Mouse (Mus musculus): ENCODE results near the gene Ptgs1. TPM values are rescaled to one million over a fixed set of nuclear protein-coding genes. Genes with fewer than 3 reads are reported as not detected.

Gene Ptgs1
- total RNA-seq, 2 experiments from 2014 or later, result 16.4 to 16.8 TPM

Other genes starting within 250 kb of the Ptgs1 start
- 100 to 1,000 TPM; 676 to 685 TPM for gene Ndufa8, start 181.0 kb upstream of the Ptgs1 start, total RNA-seq (2021)
- not detected for gene Morn5, start 181.0 kb upstream of the Ptgs1 start, total RNA-seq (2021)
- gene Lhx6, start 125.0 kb upstream of the Ptgs1 start, total RNA-seq (2021), result 1 to 10 TPM; 5.1 to 5.6 TPM
- gene Mrrf, start 94.0 kb upstream of the Ptgs1 start, total RNA-seq (2021), result 10 to 100 TPM; 41.9 to 43.3 TPM
- 10 to 100 TPM; 34.5 to 38.1 TPM for gene Rbm18, start 93.7 kb upstream of the Ptgs1 start, total RNA-seq (2021)
- not detected for gene Olfr338, start 143.1 kb downstream of the Ptgs1 start, total RNA-seq (2021)
- not detected for gene Olfr339, start 188.5 kb downstream of the Ptgs1 start, total RNA-seq (2021)
- gene Olfr340, start 222.2 kb downstream of the Ptgs1 start, total RNA-seq (2021), result not detected

Data from heart, postnatal 25 days (tissue).